Mouse (Mus musculus) C2C12 (cell line): ENCODE results near the gene Zfp874b.

Experiments
- CEBPB ChIP-seq: IDR thresholded peaks from one replicate; pipeline ENCODE4 v1.6.1; 2011; ENCODE audit warnings: low read depth, mild to moderate bottlenecking, control low read depth, moderate library complexity
- CTCF ChIP-seq: IDR thresholded peaks from one replicate; pipeline ENCODE4 v1.5.1; 2011; ENCODE audit not compliant: control insufficient read depth, insufficient read depth, insufficient read length
- FOSL1 ChIP-seq: IDR thresholded peaks from one replicate; pipeline ENCODE4 v1.8.0; 2011; ENCODE audit warnings: mild to moderate bottlenecking, low read length; ENCODE audit not compliant: poor library complexity, insufficient read depth, severe bottlenecking
- MAX ChIP-seq: IDR thresholded peaks from one replicate; pipeline ENCODE4 v1.6.1; 2011; ENCODE audit warnings: mild to moderate bottlenecking, control low read depth
- MYOD1 ChIP-seq: IDR thresholded peaks from one replicate; pipeline ENCODE4 v1.6.1; 2011; ENCODE audit warnings: low read depth; ENCODE audit not compliant: control insufficient read depth, insufficient read length
- MYOG ChIP-seq: IDR thresholded peaks from one replicate; pipeline ENCODE4 v1.6.1; 2011; ENCODE audit not compliant: control insufficient read depth, insufficient read length; ENCODE audit errors: extremely low read depth
- USF1 ChIP-seq: IDR thresholded peaks from one replicate; pipeline ENCODE4 v1.6.1; 2011; ENCODE audit warnings: low read depth, mild to moderate bottlenecking, control low read depth, moderate library complexity

- TF ChIP-seq CTCF (no peak), MAX (no peak), MYOD1 (no peak), USF1 (no peak), MYOG (no peak), CEBPB (no peak), FOSL1 (no peak)
Observed at GRCm38 (mm10) chr13:67469274-67469673, 14.8 kb downstream of the Zfp874b start.
